Mouse (Mus musculus) adrenal gland, postnatal 10 days (tissue): Measurements from ENCODE around the gene Ackr2. TPM values are rescaled to one million over a fixed set of nuclear protein-coding genes. Genes with fewer than 3 reads are reported as not detected.
A peak's percentile ranks its signal among the peaks of the same experiment; 100 is the strongest.

Experiments
- DNase-seq: peaks from one replicate; pipeline ENCODE4 v3.0.0; 2021; ENCODE audit warnings: mixed read lengths
- total RNA-seq, 2 experiments: library from RNA; stranded (reverse); gene quantifications; 2 replicates each; pipeline ENCODE4 v1.2.3; 2021

The Ackr2 gene
- total RNA-seq, 2 experiments from 2014 or later, result 3.0 to 3.4 TPM

GRCm38 (mm10) chr9:121919027-121919501 is 20.9 kb downstream of the Ackr2 start:
- DNase-seq, result peak; percentile 61

GRCm38 (mm10) chr9:121923443-121923842 is 25.3 kb downstream of the Ackr2 start:
- no peak for DNase-seq

- no peak for DNase-seq
Measured at GRCm38 (mm10) chr9:121923906-121924305, 25.8 kb downstream of the Ackr2 start.

- DNase-seq, result no peak
Measured at GRCm38 (mm10) chr9:121924901-121925560, 26.9 kb downstream of the Ackr2 start.

- no peak for DNase-seq
Measured at GRCm38 (mm10) chr9:121925959-121926358, 27.8 kb downstream of the Ackr2 start.

GRCm38 (mm10) chr9:121926634-121927405 is 28.7 kb downstream of the Ackr2 start:
- no peak for DNase-seq

- no peak for DNase-seq
Measured at GRCm38 (mm10) chr9:121927721-121928120, 29.6 kb downstream of the Ackr2 start.

- peak; percentile 62 for DNase-seq
Measured at GRCm38 (mm10) chr9:121928498-121928897, 30.3 kb downstream of the Ackr2 start.

GRCm38 (mm10) chr9:121934856-121935255 is 36.7 kb downstream of the Ackr2 start:
- no peak for DNase-seq

- no peak for DNase-seq
Measured at GRCm38 (mm10) chr9:121936952-121937351, 38.8 kb downstream of the Ackr2 start.

GRCm38 (mm10) chr9:121937451-121937864 is 39.3 kb downstream of the Ackr2 start:
- no peak for DNase-seq

- DNase-seq, result no peak
Measured at GRCm38 (mm10) chr9:121937944-121938355, 39.8 kb downstream of the Ackr2 start.

- DNase-seq, result no peak
Measured at GRCm38 (mm10) chr9:121943005-121943404, 44.9 kb downstream of the Ackr2 start.

GRCm38 (mm10) chr9:121943628-121944027 is 45.5 kb downstream of the Ackr2 start:
- no peak for DNase-seq

GRCm38 (mm10) chr9:121947784-121948183 is 49.6 kb downstream of the Ackr2 start:
- peak; percentile 79 for DNase-seq

- DNase-seq, result no peak
Measured at GRCm38 (mm10) chr9:121948431-121948830, 50.3 kb downstream of the Ackr2 start.

GRCm38 (mm10) chr9:121950418-121951113 is 52.4 kb downstream of the Ackr2 start, which contains the start of gene Fam198a:
Gene Fam198a (plus strand): TSS chr9:121950988.
- DNase-seq, result peak; percentile 95

GRCm38 (mm10) chr9:121951114-121951423 is 52.9 kb downstream of the Ackr2 start:
- DNase-seq, result no peak

GRCm38 (mm10) chr9:121952596-121952995 is 54.4 kb downstream of the Ackr2 start:
- no peak for DNase-seq

GRCm38 (mm10) chr9:121959966-121960635 is 61.9 kb downstream of the Ackr2 start:
- no peak for DNase-seq
